Mouse (Mus musculus): ENCODE results near the gene Agap1. TPM values are rescaled to one million over a fixed set of nuclear protein-coding genes. Genes with fewer than 3 reads are reported as not detected.

Agap1 gene
- total RNA-seq, 2 experiments from 2014 or later, result 16.5 to 26.3 TPM

- no peak for DNase-seq
- intact Hi-C loops (cut with DNase I), result no loop called here
Observed at GRCm38 (mm10) chr1:89919206-89919605, 464.6 kb downstream of the Agap1 start.

GRCm38 (mm10) chr1:89921806-89922205, 467.2 kb downstream of the Agap1 start:
- intact Hi-C loops (cut with DNase I), result no loop called here

GRCm38 (mm10) chr1:89922282-89922681, 467.7 kb downstream of the Agap1 start:
- intact Hi-C loops (cut with DNase I), result no loop called here
- DNase-seq, result no peak

More at GRCm38 (mm10) chr1:89921806-89922205, 467.2 kb downstream of the Agap1 start:
- no peak for DNase-seq

- intact Hi-C loops (cut with DNase I), result no loop called here
- DNase-seq, result no peak
Observed at GRCm38 (mm10) chr1:89922883-89923641, 468.5 kb downstream of the Agap1 start.

- intact Hi-C loops (cut with DNase I), result no loop called here
- DNase-seq, result no peak
Observed at GRCm38 (mm10) chr1:89923642-89924020, 469.0 kb downstream of the Agap1 start.

GRCm38 (mm10) chr1:89925501-89926190, 471.0 kb downstream of the Agap1 start:
- intact Hi-C loops (cut with DNase I), result no loop called here
- DNase-seq, result no peak

GRCm38 (mm10) chr1:89926583-89927060, 472.0 kb downstream of the Agap1 start:
- no peak for DNase-seq
- intact Hi-C loops (cut with DNase I), result no loop called here

GRCm38 (mm10) chr1:89927061-89927661, 472.6 kb downstream of the Agap1 start:
- DNase-seq, result no peak
- intact Hi-C loops (cut with DNase I), result no loop called here

GRCm38 (mm10) chr1:89928676-89929075, 474.1 kb downstream of the Agap1 start:
- intact Hi-C loops (cut with DNase I), result no loop called here

GRCm38 (mm10) chr1:89929181-89929580, 474.6 kb downstream of the Agap1 start:
- intact Hi-C loops (cut with DNase I), result no loop called here
- no peak for DNase-seq

More at GRCm38 (mm10) chr1:89928676-89929075, 474.1 kb downstream of the Agap1 start:
- no peak for DNase-seq

GRCm38 (mm10) chr1:89929721-89930505, 475.3 kb downstream of the Agap1 start:
- intact Hi-C loops (cut with DNase I), result no loop called here
- no peak for DNase-seq

- intact Hi-C loops (cut with DNase I), result no loop called here
- DNase-seq, result no peak
Observed at GRCm38 (mm10) chr1:89930551-89930950, 475.9 kb downstream of the Agap1 start.

GRCm38 (mm10) chr1:89931120-89931519, 476.5 kb downstream of the Agap1 start, which contains the start of gene Gbx2:
Gbx2 (minus strand) TSS chr1:89931179.
- DNase-seq, result no peak
- intact Hi-C loops (cut with DNase I), result no loop called here

GRCm38 (mm10) chr1:89932021-89932423, 477.4 kb downstream of the Agap1 start:
- no peak for DNase-seq
- intact Hi-C loops (cut with DNase I), result no loop called here

GRCm38 (mm10) chr1:89932616-89933015, 478.0 kb downstream of the Agap1 start:
- no peak for DNase-seq
- intact Hi-C loops (cut with DNase I), result no loop called here

GRCm38 (mm10) chr1:89933028-89933427, 478.4 kb downstream of the Agap1 start:
- no peak for DNase-seq
- intact Hi-C loops (cut with DNase I), result no loop called here

GRCm38 (mm10) chr1:89933786-89934185, 479.2 kb downstream of the Agap1 start:
- intact Hi-C loops (cut with DNase I), result no loop called here
- no peak for DNase-seq

GRCm38 (mm10) chr1:89934316-89935260, 480.0 kb downstream of the Agap1 start:
- no peak for DNase-seq
- intact Hi-C loops (cut with DNase I), result no loop called here

All from gastrocnemius, postnatal 36 days (tissue).